Mouse (Mus musculus) kidney, postnatal 0 days (tissue): ENCODE measurements around the gene Prrt1. TPM values are rescaled to one million over a fixed set of nuclear protein-coding genes. Genes with fewer than 3 reads are reported as not detected.

Experiments
- ATAC-seq: fragments of 200-750 bp; cut with Nextera tagmentation; replicated peaks from 2 replicates; pipeline ENCODE4 v1.8.0; 2017; ENCODE audit warnings: low read depth, moderate number of reproducible peaks, moderate TSS enrichment, moderate library complexity; ENCODE audit not compliant: low FRiP score
- DNase-seq: peaks from one replicate; pipeline ENCODE4 v3.0.0-alpha.2; 2016; ENCODE audit warnings: low spot score
- H3K27ac ChIP-seq: fragments of 300-500 bp; sonication (generic); 2 replicates; pipeline ENCODE4 v1.5.1; 2014; ENCODE audit warnings: mild to moderate bottlenecking
- H3K27me3 ChIP-seq: fragments of 300-500 bp; sonication (generic); 2 replicates; pipeline ENCODE4 v1.6.1; 2014; ENCODE audit warnings: low read length, mixed read lengths; ENCODE audit not compliant: insufficient read depth
- H3K36me3 ChIP-seq: fragments of 300-500 bp; sonication (generic); 2 replicates; pipeline ENCODE4 v1.6.1; 2014; ENCODE audit warnings: low read length, mixed read lengths; ENCODE audit not compliant: insufficient read depth
- H3K4me1 ChIP-seq: fragments of 300-500 bp; sonication (generic); replicated peaks from 2 replicates; pipeline ENCODE4 v1.6.1; 2014; ENCODE audit warnings: antibody characterized with exemption, low read length, mixed read lengths; ENCODE audit not compliant: insufficient read depth
- H3K4me2 ChIP-seq: fragments of 300-500 bp; sonication (generic); 2 replicates; pipeline ENCODE4 v1.6.1; 2014; ENCODE audit warnings: mild to moderate bottlenecking, low read length, moderate library complexity, mixed read lengths
- H3K4me3 ChIP-seq: fragments of 300-500 bp; sonication (generic); replicated peaks from 2 replicates; pipeline ENCODE4 v1.5.1; 2014; ENCODE audit warnings: low read depth, low read length
- H3K9ac ChIP-seq: fragments of 300-500 bp; sonication (generic); 2 replicates; pipeline ENCODE4 v1.6.1; 2014; ENCODE audit warnings: low read depth, low read length
- H3K9me3 ChIP-seq: fragments of 300-500 bp; sonication (generic); replicated peaks from 2 replicates; pipeline ENCODE4 v1.6.1; 2016; ENCODE audit warnings: low read length, inconsistent platforms, mixed read lengths
- CTCF ChIP-seq: IDR thresholded peaks from 2 replicates; pipeline ENCODE4 v1.5.1; 2016; ENCODE audit warnings: antibody characterized with exemption, low read depth, mild to moderate bottlenecking, moderate library complexity
- WGBS: fragments of 180-500 bp; shearing (Covaris S2); extraction: QIAGEN DNeasy Blood & Tissue Kit; methylation state at CpG from one replicate; pipeline ENCODE4 v1.1.7; 2014; 5-methylcytosine and 5-hydroxymethylcytosine counted together
- polyA plus RNA-seq: library from polyadenylated mRNA; unstranded; fragments of >200 nt; fragmentation: Nextera tagmentation; extraction: Ambion mirVana; gene quantifications from 2 replicates; pipeline ENCODE4 v1.2.1, GENCODE M21; 2015

Gene Prrt1
- polyA plus RNA-seq, 1 experiment from 2014 or later = 0.55 TPM

DNA sequence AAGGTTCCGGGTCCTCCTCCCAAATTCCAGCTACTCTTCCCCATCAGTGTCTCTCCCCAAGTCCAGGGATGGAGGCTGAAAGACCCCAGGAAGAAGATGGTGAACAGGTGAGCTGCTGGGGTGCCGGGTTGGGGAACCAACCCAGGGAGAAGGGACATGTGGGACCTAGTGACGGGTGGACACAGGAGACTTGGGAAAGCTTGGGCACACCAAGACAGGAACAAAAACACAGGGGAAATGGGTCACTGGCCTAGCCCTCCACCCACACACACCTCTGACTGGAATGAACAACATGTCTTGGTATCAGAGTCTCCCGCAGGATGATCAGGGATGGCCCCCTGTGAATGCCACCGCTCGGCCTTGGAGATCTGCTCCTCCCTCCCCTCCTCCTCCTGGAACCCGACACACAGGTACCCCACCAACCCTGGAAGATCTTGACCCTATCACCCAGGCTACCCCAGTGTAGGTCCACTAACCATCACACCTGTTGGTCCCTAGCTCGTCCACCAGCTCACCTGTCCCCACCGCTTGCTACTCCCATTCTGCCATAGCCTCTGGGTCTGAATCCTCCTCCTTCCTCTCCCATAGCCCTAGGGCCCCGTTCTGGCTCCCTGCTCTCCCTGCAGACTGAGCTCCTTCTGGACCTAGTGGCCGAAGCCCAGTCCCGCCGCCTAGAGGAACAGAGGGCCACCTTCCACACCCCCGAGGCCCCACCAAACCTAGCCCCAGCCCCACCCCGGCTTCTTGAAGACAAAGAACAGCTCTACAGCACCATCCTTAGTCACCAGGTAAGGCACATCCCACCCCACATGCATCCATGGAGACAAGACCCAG is 39.0 kb upstream of the Prrt1 start:
- Histone ChIP-seq H3K4me3 (no peak overlapping the region; the same call in 1 of the 2 replicates), H3K9me3 (no peaks in the 10 kb centered on the region), H3K4me2 (peak overlapping the region; percentile 98), H3K27me3 (no peaks in the 10 kb centered on the region), H3K36me3 (0 out of 2 replicates have a peak, but pooled peaks cover 4% of the 10 kb centered on the region), H3K9ac (peak overlapping the region; percentile 27), H3K4me1 (peaks cover 56% of the 10 kb centered on the region), H3K27ac (peak overlapping the region; percentile 99)
- no peak for ATAC-seq
- WGBS = 54% methylated on average over 15 of the region's 15 CpGs
- DNase-seq = no peak
- no peak for TF ChIP-seq CTCF

DNA sequence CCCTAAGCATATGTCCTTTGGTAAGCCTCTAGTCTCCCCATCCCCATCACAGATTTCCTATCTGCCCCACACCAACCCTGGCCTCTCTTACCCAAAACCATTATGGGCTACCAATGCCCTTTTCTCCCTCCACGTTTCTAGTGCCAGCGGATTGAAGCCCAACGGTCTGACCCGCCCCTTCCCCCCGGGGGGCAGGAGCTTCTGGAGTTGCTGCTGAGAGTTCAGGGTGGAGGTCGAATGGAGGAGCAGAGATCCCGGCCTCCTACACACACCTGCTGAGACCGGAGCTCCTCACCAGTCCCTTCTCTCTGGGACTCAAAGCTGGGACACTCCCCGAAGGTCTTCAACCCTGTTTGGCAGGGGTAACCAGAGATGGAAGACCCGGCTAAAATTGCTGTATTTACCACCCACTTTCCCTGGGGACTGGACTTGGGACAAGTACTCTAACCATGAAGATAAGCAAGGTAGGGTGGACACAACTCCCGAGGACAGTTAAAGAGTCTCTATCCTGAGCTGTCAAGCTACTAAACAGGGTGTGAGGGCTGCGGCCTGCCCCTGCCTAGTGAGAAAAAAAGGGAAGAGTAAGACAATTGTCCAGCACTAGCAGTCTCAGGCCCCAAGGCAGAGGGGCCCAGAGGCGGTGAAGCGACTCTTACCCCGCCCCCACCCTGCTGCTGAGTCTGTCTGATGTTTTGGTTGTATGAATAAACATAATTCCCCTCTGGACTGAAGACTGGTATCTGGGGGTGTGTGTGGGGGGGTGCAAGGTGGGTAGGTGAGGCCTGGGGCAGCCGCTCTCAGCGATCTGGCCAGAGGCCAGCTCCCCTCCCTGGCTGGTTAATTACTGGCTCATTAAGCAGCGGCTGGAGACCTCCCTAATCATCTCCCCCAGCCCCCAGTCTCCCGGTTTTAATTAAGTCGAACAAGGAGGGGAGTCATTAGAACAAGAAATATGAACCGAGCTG is 38.0 kb upstream of the Prrt1 start, which contains the start of gene Pbx2:
Gene Pbx2, plus strand, starts transcription at position 238 of the 965 bp plus-strand sequence.
- H3K27me3 ChIP-seq = no peaks in the 10 kb centered on the region
- peaks cover 7% of the 10 kb centered on the region; the same call in 1 of the 2 replicates for H3K36me3 ChIP-seq
- ATAC-seq (peak; percentile 22), DNase-seq (peak; percentile 81)
- 4% methylated on average over 21 of the region's 21 CpGs for WGBS
- peak within 1 kb of the TSS; percentile 98 for H3K4me2 ChIP-seq
- no peaks in the 10 kb centered on the region for H3K9me3 ChIP-seq
- peaks cover 56% of the 10 kb centered on the region for H3K4me1 ChIP-seq
- TF ChIP-seq CTCF = no peak
- H3K4me3 ChIP-seq = peak within 1 kb of the TSS; percentile 81
- H3K9ac ChIP-seq = peak within 1 kb of the TSS; percentile 96
- H3K27ac ChIP-seq = peak within 1 kb of the TSS; percentile 99

DNA sequence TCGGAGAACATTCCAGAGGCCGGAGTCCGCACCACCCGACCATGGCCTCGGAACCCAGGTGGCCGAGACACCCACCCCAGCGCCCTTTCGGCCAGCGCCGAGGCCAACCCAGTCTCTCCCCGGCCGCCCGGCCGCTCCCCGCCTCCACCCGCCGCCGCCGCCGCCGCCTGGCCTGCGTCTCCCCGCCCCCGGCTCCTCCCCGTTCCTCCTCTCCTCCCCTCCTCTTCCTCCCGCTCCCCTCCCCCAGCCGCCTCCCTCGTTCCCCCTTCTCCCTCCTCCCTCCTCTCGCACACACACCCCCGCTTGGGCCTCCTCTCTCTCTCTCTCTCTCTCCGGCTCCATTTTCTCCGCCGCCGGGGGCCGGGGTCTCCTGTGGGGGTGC is 37.3 kb upstream of the Prrt1 start:
- Histone ChIP-seq H3K27ac (peak overlapping the region; percentile 99), H3K4me2 (peak overlapping the region; percentile 98), H3K4me1 (peaks cover 54% of the 10 kb centered on the region), H3K27me3 (no peaks in the 10 kb centered on the region), H3K9me3 (no peaks in the 10 kb centered on the region), H3K4me3 (peak overlapping the region; percentile 81), H3K9ac (peak overlapping the region; percentile 96), H3K36me3 (peaks cover 7% of the 10 kb centered on the region; the same call in 1 of the 2 replicates)
- peak; percentile 98 for DNase-seq
- peak; percentile 64 for ATAC-seq
- WGBS = 1% methylated on average over 17 of the region's 35 CpGs
- TF ChIP-seq CTCF = no peak

DNA sequence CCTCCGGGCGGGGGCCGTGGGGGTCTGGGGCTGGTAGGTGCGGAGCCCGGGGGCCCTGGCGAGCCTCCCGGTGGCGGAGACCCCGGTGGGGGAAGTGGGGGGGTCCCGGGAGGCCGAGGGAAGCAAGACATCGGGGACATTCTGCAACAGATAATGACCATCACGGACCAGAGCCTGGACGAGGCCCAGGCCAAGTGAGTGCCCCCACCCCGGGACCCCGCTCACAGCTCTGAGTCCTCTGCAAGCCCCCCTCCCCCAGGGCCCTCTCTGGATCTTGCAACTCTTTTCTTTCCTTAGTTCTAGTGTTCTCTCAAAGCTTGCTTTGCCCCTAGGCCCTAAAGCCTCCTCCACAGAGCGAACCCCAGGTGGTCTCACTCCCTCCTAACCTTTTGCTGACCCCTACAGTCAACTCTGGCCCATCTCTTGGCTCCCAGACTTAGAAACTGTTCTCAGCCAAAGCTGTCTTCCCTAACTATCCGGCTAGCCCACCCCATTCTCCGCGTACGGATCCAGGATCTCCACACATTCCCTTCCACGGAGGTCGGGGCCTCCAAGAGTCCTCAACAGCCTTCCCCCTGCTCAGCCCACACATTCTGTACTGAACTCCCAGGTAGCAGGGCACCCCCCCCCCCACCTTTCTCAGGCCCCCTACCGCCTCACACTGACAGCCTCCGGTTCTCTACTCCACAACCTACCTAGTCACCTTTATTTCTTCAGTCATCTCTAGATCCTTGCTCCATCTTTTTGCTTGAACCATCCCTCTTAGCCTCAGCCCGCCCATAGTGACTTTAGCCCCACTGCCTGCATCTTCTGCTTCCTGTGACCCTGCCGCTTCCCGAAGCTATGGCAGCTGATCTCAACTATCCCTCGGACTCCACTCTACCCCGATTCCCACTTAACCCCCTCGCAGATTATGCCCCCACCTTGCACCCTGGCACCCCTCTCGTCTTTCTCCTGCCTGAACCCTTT is 36.5 kb upstream of the Prrt1 start:
- peak overlapping the region; percentile 98 for H3K4me2 ChIP-seq
- H3K9me3 ChIP-seq = no peaks in the 10 kb centered on the region
- peak overlapping the region; percentile 96 for H3K9ac ChIP-seq
- ATAC-seq = peak; percentile 9; the same call in 1 of the 2 replicates
- under 1% methylated on average over 31 of the region's 32 CpGs for WGBS
- H3K36me3 ChIP-seq = peaks cover 7% of the 10 kb centered on the region; the same call in 1 of the 2 replicates
- H3K4me3 ChIP-seq = peak overlapping the region; percentile 81
- peak overlapping the region; percentile 99 for H3K27ac ChIP-seq
- TF ChIP-seq CTCF = no peak
- peaks cover 59% of the 10 kb centered on the region for H3K4me1 ChIP-seq
- peak; percentile 82 for DNase-seq
- H3K27me3 ChIP-seq = no peaks in the 10 kb centered on the region

DNA sequence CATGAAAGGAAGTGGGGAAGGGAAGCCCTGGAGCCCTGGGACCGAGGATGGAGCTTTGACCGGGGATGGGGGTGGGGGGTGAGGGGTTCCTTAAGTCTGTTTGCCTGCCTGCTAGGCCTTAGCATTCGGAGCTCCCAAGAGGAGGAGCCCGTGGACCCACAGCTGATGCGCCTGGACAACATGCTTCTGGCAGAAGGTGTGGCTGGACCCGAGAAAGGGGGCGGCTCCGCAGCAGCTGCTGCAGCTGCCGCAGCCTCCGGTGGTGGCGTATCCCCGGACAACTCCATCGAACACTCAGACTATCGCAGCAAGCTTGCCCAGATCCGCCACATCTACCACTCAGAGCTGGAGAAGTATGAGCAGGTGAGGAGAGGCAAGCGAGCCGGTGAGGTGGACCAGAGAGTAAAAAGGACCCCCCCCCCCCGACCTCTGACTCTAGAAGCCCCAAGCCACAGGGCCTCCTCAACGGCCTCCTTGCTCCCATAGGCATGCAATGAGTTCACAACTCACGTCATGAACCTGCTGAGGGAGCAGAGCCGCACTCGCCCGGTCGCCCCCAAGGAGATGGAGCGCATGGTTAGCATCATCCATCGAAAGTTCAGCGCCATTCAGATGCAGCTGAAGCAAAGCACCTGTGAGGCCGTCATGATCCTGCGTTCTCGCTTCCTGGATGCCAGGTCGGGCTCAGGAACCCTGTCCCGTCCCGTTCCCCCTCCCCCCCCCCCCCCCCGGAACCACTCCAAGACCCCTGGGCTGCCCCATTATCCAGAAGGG is 35.4 kb upstream of the Prrt1 start:
- H3K36me3 ChIP-seq = peaks cover 7% of the 10 kb centered on the region; the same call in 1 of the 2 replicates
- WGBS = 31% methylated on average over 34 of the region's 34 CpGs
- H3K9ac ChIP-seq = peak overlapping the region; percentile 96
- peaks cover 53% of the 10 kb centered on the region for H3K4me1 ChIP-seq
- peak overlapping the region; percentile 99 for H3K27ac ChIP-seq
- peak overlapping the region; percentile 81 for H3K4me3 ChIP-seq
- no peak for ATAC-seq
- H3K9me3 ChIP-seq = no peaks in the 10 kb centered on the region
- peak overlapping the region; percentile 98 for H3K4me2 ChIP-seq
- TF ChIP-seq CTCF = no peak
- H3K27me3 ChIP-seq = no peaks in the 10 kb centered on the region
- peak; percentile 77 for DNase-seq
